Comparison of ENCODE assay signal across 8 mouse cellular contexts in the genomic region with DNA sequence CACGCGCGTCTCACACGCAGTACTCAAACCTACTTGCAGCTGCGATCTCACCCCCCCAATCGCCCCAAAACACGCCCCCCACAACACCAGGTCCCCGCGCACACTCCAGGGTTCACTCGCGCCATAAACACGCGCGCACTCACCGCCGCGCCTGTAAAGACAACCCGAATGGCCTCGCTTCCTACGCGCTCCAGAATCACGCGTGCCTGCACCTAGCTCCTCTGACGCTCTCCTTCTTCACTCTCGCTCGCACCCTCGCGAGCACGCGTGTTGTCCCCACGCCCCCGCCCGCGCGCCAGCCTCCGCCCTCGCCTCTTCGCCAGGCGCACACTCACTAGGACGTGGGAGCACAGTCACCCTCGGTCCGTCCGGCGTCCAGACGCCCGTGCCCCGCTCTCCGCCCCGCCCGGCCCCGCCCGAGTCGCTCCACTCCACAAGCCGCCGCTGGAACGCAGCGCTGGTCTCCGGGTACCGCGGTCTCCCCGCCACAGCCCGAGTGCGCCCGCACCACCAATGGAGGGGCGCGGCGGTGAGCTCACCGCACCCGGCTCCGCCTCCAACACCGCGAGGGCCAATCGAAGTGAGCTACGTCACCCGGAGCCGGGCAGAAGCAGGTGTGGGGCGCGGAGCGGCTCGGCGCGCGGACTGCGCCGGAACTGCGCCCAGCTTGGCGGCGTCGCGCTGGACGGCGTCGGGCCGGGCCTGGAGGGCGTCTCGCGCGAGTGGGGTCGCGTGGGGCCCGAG. TPM values are rescaled to one million over a fixed set of nuclear protein-coding genes. Genes with fewer than 3 reads are reported as not detected.
A peak's percentile ranks its signal among the peaks of the same experiment; 100 is the strongest.
DNase-seq lines count a peak whose midpoint lies in the region; ATAC-seq lines count a peak whose summit lies in the region.

No protein-coding gene starts in this region.

- peak; percentile 98 for ATAC-seq in hindbrain, embryonic 14.5 days (ENCODE audit: low FRiP score)

- peak overlapping the region; percentile 75 for H3K4me3 ChIP-seq in hindbrain, embryonic 14.5 days (replicated peaks; ENCODE audit: low read length)

- H3K4me2 ChIP-seq in hindbrain, embryonic 14.5 days (replicated peaks): peak overlapping the region; percentile 68

- H3K9me3 ChIP-seq in hindbrain, embryonic 14.5 days (ENCODE audit: control insufficient read depth, low read length): no peaks in the 10 kb centered on the region

- DNase-seq in WW6 (ENCODE audit: low read depth, low spot score): peak; percentile 81
- DNase-seq in cerebellum, postnatal 25 days: peak; percentile 93 to 97
- peak; percentile 83 for DNase-seq in gastrocnemius, adult 18-20 months (ENCODE audit: low spot score)
- DNase-seq in hindbrain, embryonic 14.5 days (ENCODE audit: low spot score): peak; percentile 96
- DNase-seq in left cerebral cortex, adult 11 months (ENCODE audit: low spot score): peak; percentile 83
- DNase-seq in lung, postnatal 14 days: peak; percentile 85
- DNase-seq in retina, embryonic 14.5 days (ENCODE audit: low spot score): peak; percentile 94
- peak; percentile 63 for DNase-seq in thymus, postnatal 14 days

- WGBS in hindbrain, embryonic 14.5 days: under 1% methylated on average over 99 of the region's 101 CpGs

- peaks cover 30% of the 10 kb centered on the region for H3K4me1 ChIP-seq in hindbrain, embryonic 14.5 days (replicated peaks; ENCODE audit: control insufficient read depth, insufficient read depth, low read length)

- H3K27me3 ChIP-seq in hindbrain, embryonic 14.5 days (ENCODE audit: control insufficient read depth, insufficient read depth, low read length): no peaks in the 10 kb centered on the region

- peak overlapping the region; percentile 95 for H3K27ac ChIP-seq in hindbrain, embryonic 14.5 days

- peak overlapping the region; percentile 92 for H3K9ac ChIP-seq in hindbrain, embryonic 14.5 days

- no peaks in the 10 kb centered on the region for H3K36me3 ChIP-seq in hindbrain, embryonic 14.5 days (replicated peaks; ENCODE audit: control insufficient read depth, insufficient read depth)

RNA-seq across cellular contexts. Expression of gene Gm13090, which starts 18.8 kb away (rescaled TPM):
- not detected for total RNA-seq in gastrocnemius, adult 18-20 months (2021)
- polyA plus RNA-seq in hindbrain, embryonic 14.5 days (2014; fragmentation: Nextera tagmentation; extraction: Ambion mirVana): 0.30 and 0.36 TPM in 2 replicates

RNA-seq across cellular contexts. Expression of gene Vamp3, which starts 50.4 kb away (rescaled TPM):
- total RNA-seq in gastrocnemius, adult 18-20 months (2021): 10 to 100 TPM; 48.0 to 49.0 TPM
- polyA plus RNA-seq in hindbrain, embryonic 14.5 days (2014; fragmentation: Nextera tagmentation; extraction: Ambion mirVana): 29.9 and 43.2 TPM in 2 replicates

Comparison
In these comparisons a context has a peak if more than half of its experiments do, and no peak if none do; other contexts are left out.
1. Peak in every context shown above with its lines: DNase-seq, ATAC-seq, H3K4me3 ChIP-seq and H3K27ac ChIP-seq.